Comparison of ENCODE assay signal across 21 mouse cellular contexts in genomic region chr14:80479918-80480317, GRCm38 (mm10).
DNase-seq lines count a peak whose midpoint lies in the region; ATAC-seq and TF ChIP-seq lines count a peak whose summit lies in the region.
"Had no signal": no experiment of that assay in that cellular context is flagged by ENCODE, and none has a peak within 500 bp of the region (broad histone marks: within the 10 kb centered on the region; RNA-seq: fewer than 3 reads in every experiment).

No protein-coding gene starts in this region.

- no peaks in the 10 kb centered on the region for H3K36me3 ChIP-seq in liver, postnatal 0 days (replicated peaks; ENCODE audit: insufficient read depth, low read length)
- H3K36me3 ChIP-seq in liver, embryonic 11.5 days (ENCODE audit: control insufficient read depth, insufficient read depth, low read length): no peaks in the 10 kb centered on the region
- no peaks in the 10 kb centered on the region for H3K36me3 ChIP-seq in lung, postnatal 0 days (ENCODE audit: insufficient read depth, low read length)
- H3K36me3 ChIP-seq: embryonic facial prominence, embryonic 13.5 days; embryonic facial prominence, embryonic 15.5 days; forebrain, embryonic 10.5 days; forebrain, embryonic 12.5 days had no signal

- no peak overlapping the region for H3K4me3 ChIP-seq in liver, postnatal 0 days (ENCODE audit: low read depth, low read length)
- no peak overlapping the region for H3K4me3 ChIP-seq in liver, embryonic 11.5 days (ENCODE audit: low read depth, low read length)
- H3K4me3 ChIP-seq in lung, postnatal 0 days (ENCODE audit: low read depth, low read length): no peak overlapping the region
- H3K4me3 ChIP-seq: embryonic facial prominence, embryonic 13.5 days; embryonic facial prominence, embryonic 15.5 days; erythroblast, embryonic 14.5 days; forebrain, embryonic 10.5 days; forebrain, embryonic 12.5 days had no signal

- no peaks in the 10 kb centered on the region for H3K4me1 ChIP-seq in liver, postnatal 0 days (ENCODE audit: insufficient read depth)
- no peaks in the 10 kb centered on the region for H3K4me1 ChIP-seq in liver, embryonic 11.5 days (replicated peaks; ENCODE audit: control insufficient read depth, insufficient read depth, low read length)
- no peaks in the 10 kb centered on the region for H3K4me1 ChIP-seq in lung, postnatal 0 days (ENCODE audit: insufficient read depth, low read depth, low read length)
- H3K4me1 ChIP-seq: embryonic facial prominence, embryonic 13.5 days; embryonic facial prominence, embryonic 15.5 days; forebrain, embryonic 10.5 days had no signal

- no peaks in the 10 kb centered on the region for H3K27me3 ChIP-seq in liver, postnatal 0 days (ENCODE audit: insufficient read depth, low read length)
- H3K27me3 ChIP-seq in liver, embryonic 11.5 days (replicated peaks; ENCODE audit: control insufficient read depth, insufficient read depth, low read length): no peaks in the 10 kb centered on the region
- H3K27me3 ChIP-seq in lung, postnatal 0 days (replicated peaks; ENCODE audit: insufficient read depth, low read length): no peaks in the 10 kb centered on the region
- H3K27me3 ChIP-seq: embryonic facial prominence, embryonic 13.5 days; embryonic facial prominence, embryonic 15.5 days; forebrain, embryonic 12.5 days had no signal

- no peak for TF ChIP-seq CTCF in liver, postnatal 0 days (IDR thresholded peaks at IDR 0.05; ENCODE audit: low read depth)
- no peak for TF ChIP-seq CTCF in lung, postnatal 0 days (IDR thresholded peaks at IDR 0.05)

- ATAC-seq in liver, postnatal 0 days: peak; percentile 54
- no peak for ATAC-seq in liver, embryonic 11.5 days (replicated peaks; ENCODE audit: low FRiP score)
- ATAC-seq in lung, postnatal 0 days: no peak
- ATAC-seq: forebrain, embryonic 14.5 days; forebrain, embryonic 16.5 days had no signal

- H3K9ac ChIP-seq in liver, postnatal 0 days (replicated peaks): no peak overlapping the region
- no peak overlapping the region for H3K9ac ChIP-seq in liver, embryonic 11.5 days (ENCODE audit: low read depth, low read length)
- no peak overlapping the region for H3K9ac ChIP-seq in lung, postnatal 0 days (replicated peaks; ENCODE audit: low read depth)
- H3K9ac ChIP-seq: embryonic facial prominence, embryonic 13.5 days; embryonic facial prominence, embryonic 15.5 days; forebrain, embryonic 12.5 days had no signal

- H3K27ac ChIP-seq in liver, postnatal 0 days (ENCODE audit: low read depth): no peak overlapping the region
- H3K27ac ChIP-seq in liver, embryonic 11.5 days (ENCODE audit: low read depth, low read length): no peak overlapping the region
- no peak overlapping the region for H3K27ac ChIP-seq in lung, postnatal 0 days (ENCODE audit: low read length)
- H3K27ac ChIP-seq: embryonic facial prominence, embryonic 13.5 days; embryonic facial prominence, embryonic 15.5 days; forebrain, embryonic 10.5 days; forebrain, embryonic 12.5 days had no signal

- no peak for DNase-seq in liver, postnatal 0 days
- no peak for DNase-seq in liver, embryonic 11.5 days (ENCODE audit: low spot score)
- peak; percentile 58 for DNase-seq in lung, postnatal 0 days (ENCODE audit: low spot score)
- no peak for DNase-seq in lung, postnatal 10 days
- DNase-seq in cerebellum, adult 11 months: no peak
- DNase-seq: adrenal gland, adult 2 months; adrenal gland, postnatal 10 days; adrenal gland, postnatal 25 days; cerebellum, adult 18-20 months; cerebellum, adult 8-10 months; cerebellum, adult 9-11 months; cerebellum, postnatal 14 days; cerebellum, postnatal 36 days; embryo, embryonic 11 days had no signal

- no peak for TF ChIP-seq EP300 in liver, postnatal 0 days (IDR thresholded peaks at IDR 0.05; ENCODE audit: low read depth)
- peak; percentile 68 for TF ChIP-seq EP300 in lung, postnatal 0 days (IDR thresholded peaks at IDR 0.05)

- no peak overlapping the region for H3K4me2 ChIP-seq in liver, postnatal 0 days (ENCODE audit: low read depth, low read length)
- H3K4me2 ChIP-seq in liver, embryonic 11.5 days: no peak overlapping the region
- no peak overlapping the region for H3K4me2 ChIP-seq in lung, postnatal 0 days (replicated peaks; ENCODE audit: low read depth, low read length)
- H3K4me2 ChIP-seq: embryonic facial prominence, embryonic 13.5 days; embryonic facial prominence, embryonic 15.5 days; forebrain, embryonic 12.5 days had no signal

- no peaks in the 10 kb centered on the region for H3K9me3 ChIP-seq in liver, postnatal 0 days (ENCODE audit: low read length)
- no peaks in the 10 kb centered on the region for H3K9me3 ChIP-seq in liver, embryonic 11.5 days (ENCODE audit: control insufficient read depth, low read length)
- H3K9me3 ChIP-seq in lung, postnatal 0 days (ENCODE audit: low read length): no peaks in the 10 kb centered on the region
- H3K9me3 ChIP-seq: embryonic facial prominence, embryonic 13.5 days; embryonic facial prominence, embryonic 15.5 days; forebrain, embryonic 10.5 days; forebrain, embryonic 12.5 days had no signal
